Mouse (Mus musculus): ENCODE results near the gene Mrc2. TPM values are rescaled to one million over a fixed set of nuclear protein-coding genes. Genes with fewer than 3 reads are reported as not detected.

The Mrc2 gene
- polyA plus RNA-seq, 2 experiments = 0.28 to 0.80 TPM

DNA sequence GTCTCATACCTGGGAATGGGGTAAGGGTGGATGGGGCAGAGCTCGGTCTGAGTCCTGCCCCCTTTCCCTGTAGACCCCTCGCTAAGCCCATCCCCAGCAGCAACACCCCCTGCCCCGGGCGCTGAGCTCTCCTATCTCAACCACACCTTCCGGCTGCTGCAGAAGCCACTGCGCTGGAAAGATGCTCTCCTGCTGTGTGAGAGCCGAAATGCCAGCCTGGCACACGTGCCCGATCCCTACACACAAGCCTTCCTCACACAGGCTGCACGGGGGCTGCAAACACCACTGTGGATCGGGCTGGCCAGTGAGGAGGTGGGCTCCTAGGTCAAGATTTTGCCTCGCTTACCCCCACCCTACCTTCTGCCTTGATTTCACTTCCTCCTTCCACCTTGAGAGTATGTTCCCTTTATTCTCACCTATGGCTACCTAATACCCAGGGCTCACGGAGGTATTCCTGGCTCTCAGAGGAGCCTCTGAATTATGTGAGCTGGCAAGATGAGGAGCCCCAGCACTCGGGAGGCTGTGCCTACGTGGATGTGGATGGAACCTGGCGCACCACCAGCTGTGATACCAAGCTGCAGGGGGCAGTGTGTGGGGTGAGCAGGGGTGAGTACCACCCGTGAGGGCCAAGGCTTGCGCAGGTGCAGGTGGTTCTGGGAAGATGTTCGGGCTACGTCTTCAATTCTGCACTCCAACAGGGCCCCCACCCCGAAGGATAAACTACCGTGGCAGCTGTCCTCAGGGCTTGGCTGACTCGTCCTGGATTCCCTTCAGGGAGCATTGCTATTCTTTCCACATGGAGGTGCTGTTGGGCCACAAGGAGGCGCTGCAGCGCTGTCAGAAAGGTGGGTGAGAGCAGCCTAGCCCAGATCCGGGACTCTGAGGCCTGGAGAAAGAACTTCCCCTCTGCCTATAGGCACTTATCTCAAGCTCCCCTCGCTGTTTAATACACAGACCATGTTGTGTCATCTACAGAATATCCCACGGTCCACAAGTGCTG, 55.0 kb downstream of the Mrc2 start:
- Histone ChIP-seq H3K27me3 (ENCODE audit: control insufficient read depth, insufficient read depth, low read length) (no peaks in the 10 kb centered on the region), H3K27ac (no peak overlapping the region), H3K9ac (replicated peaks) (no peak overlapping the region), H3K4me3 (ENCODE audit: insufficient read depth in 1 of 2, low read depth in 2 of 2, low read length in 2 of 2) (no peak overlapping the region), H3K4me1 (replicated peaks; ENCODE audit: control insufficient read depth in 2 of 2, insufficient read depth in 2 of 2, low read length in 1 of 2) (peaks cover 14 to 19% of the 10 kb centered on the region in 2 experiments), H3K36me3 (replicated peaks; ENCODE audit: control insufficient read depth, insufficient read depth, low read depth) (no peaks in the 10 kb centered on the region), H3K4me2 (ENCODE audit: low read depth) (no peak overlapping the region), H3K9me3 (ENCODE audit: control insufficient read depth, low read length) (no peaks in the 10 kb centered on the region)
- TF ChIP-seq CTCF (IDR thresholded peaks at IDR 0.05; ENCODE audit: low read depth) (peak; percentile 95), EP300 (IDR thresholded peaks at IDR 0.05; ENCODE audit: low read depth) (no peak)
- peak; percentile 53; the same call in 1 of the 2 replicates for ATAC-seq (ENCODE audit: insufficient read depth)
- WGBS (ENCODE audit: insufficient replicate concordance) = 42% methylated on average over 28 of the region's 28 CpGs
- peak; percentile 55 to 63 (median 63) for DNase-seq (ENCODE audit: low read depth in 3 of 3, low spot score in 3 of 3)

DNA sequence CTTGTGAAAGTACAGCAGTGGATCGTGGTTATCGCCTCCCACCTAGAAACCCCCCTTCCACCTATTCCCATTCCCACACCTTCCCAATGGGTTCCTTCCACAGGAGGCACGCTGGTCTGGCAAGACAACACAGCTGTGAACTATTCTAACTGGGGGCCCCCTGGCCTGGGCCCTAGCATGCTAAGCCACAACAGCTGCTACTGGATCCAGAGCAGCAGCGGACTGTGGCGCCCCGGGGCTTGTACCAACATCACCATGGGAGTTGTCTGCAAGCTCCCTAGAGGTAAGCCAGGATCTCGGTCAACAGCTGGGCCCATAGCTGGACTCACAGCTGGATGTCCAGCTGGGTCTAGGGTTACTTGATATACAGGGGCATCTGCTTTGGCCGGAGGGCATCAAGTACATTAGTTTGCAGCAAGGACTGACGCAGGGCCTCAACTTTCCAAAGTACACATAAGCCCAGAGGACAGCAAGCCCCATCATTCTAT, 56.1 kb downstream of the Mrc2 start:
- no peak for TF ChIP-seq EP300 (IDR thresholded peaks at IDR 0.05; ENCODE audit: low read depth)
- TF ChIP-seq CTCF (IDR thresholded peaks at IDR 0.05; ENCODE audit: low read depth) = no peak
- no peak overlapping the region for H3K4me3 ChIP-seq (ENCODE audit: insufficient read depth in 1 of 2, low read depth in 2 of 2, low read length in 2 of 2)
- no peaks in the 10 kb centered on the region for H3K9me3 ChIP-seq (ENCODE audit: control insufficient read depth, low read length)
- H3K4me1 ChIP-seq (replicated peaks; ENCODE audit: control insufficient read depth in 2 of 2, insufficient read depth in 2 of 2, low read length in 1 of 2) = peaks cover 14 to 19% of the 10 kb centered on the region in 2 experiments
- DNase-seq (ENCODE audit: low read depth in 3 of 3, low spot score in 3 of 3) = no peak
- no peaks in the 10 kb centered on the region for H3K27me3 ChIP-seq (ENCODE audit: control insufficient read depth, insufficient read depth, low read length)
- H3K36me3 ChIP-seq (replicated peaks; ENCODE audit: control insufficient read depth, insufficient read depth, low read depth) = no peaks in the 10 kb centered on the region
- no peak for ATAC-seq (ENCODE audit: insufficient read depth)
- H3K27ac ChIP-seq = no peak overlapping the region
- H3K9ac ChIP-seq (replicated peaks) = no peak overlapping the region
- 85% methylated on average over 9 of the region's 9 CpGs for WGBS (ENCODE audit: insufficient replicate concordance)
- H3K4me2 ChIP-seq (ENCODE audit: low read depth) = no peak overlapping the region

GRCm38 (mm10) chr11:105349780-105350324, 57.4 kb downstream of the Mrc2 start:
- Histone ChIP-seq H3K9me3 (ENCODE audit: control insufficient read depth, low read length) (no peaks in the 10 kb centered on the region), H3K4me3 (ENCODE audit: insufficient read depth in 1 of 2, low read depth in 2 of 2, low read length in 2 of 2) (no peak overlapping the region), H3K9ac (replicated peaks) (no peak overlapping the region), H3K36me3 (replicated peaks; ENCODE audit: control insufficient read depth, insufficient read depth, low read depth) (no peaks in the 10 kb centered on the region), H3K27ac (no peak overlapping the region), H3K4me2 (ENCODE audit: low read depth) (peak overlapping the region; percentile 23), H3K4me1 (replicated peaks; ENCODE audit: control insufficient read depth in 2 of 2, insufficient read depth in 2 of 2, low read length in 1 of 2) (peaks cover 14 to 19% of the 10 kb centered on the region in 2 experiments), H3K27me3 (ENCODE audit: control insufficient read depth, insufficient read depth, low read length) (no peaks in the 10 kb centered on the region)
- 61% methylated on average over 19 of the region's 19 CpGs for WGBS (ENCODE audit: insufficient replicate concordance)
- peak in 1 of 3 experiments; percentile 42 for DNase-seq (ENCODE audit: low read depth in 3 of 3, low spot score in 3 of 3)
- TF ChIP-seq CTCF (IDR thresholded peaks at IDR 0.05; ENCODE audit: low read depth) (no peak), EP300 (IDR thresholded peaks at IDR 0.05; ENCODE audit: low read depth) (no peak)
- ATAC-seq (ENCODE audit: insufficient read depth) = peak; percentile 70

DNA sequence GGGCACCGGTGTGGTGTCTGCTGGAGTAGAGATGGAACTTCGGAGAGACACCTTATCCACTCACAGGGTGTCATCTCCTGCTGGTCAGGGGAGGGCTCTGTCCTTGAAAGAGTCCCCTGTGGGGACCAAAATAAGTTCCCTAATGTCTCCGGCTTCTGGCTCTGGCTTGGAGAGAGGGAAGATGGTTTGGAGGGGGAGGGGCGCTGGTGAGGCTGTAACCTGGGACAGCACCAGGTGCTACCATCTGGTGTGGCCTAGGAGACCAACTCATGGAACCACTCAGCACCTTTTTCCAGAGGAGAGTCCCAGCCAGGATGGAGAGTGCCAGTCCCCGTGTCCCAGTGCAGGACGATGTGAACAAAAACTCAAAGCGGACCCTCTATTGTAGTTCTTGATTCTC, 58.2 kb downstream of the Mrc2 start:
- H3K9me3 ChIP-seq (ENCODE audit: control insufficient read depth, low read length) = no peaks in the 10 kb centered on the region

DNA sequence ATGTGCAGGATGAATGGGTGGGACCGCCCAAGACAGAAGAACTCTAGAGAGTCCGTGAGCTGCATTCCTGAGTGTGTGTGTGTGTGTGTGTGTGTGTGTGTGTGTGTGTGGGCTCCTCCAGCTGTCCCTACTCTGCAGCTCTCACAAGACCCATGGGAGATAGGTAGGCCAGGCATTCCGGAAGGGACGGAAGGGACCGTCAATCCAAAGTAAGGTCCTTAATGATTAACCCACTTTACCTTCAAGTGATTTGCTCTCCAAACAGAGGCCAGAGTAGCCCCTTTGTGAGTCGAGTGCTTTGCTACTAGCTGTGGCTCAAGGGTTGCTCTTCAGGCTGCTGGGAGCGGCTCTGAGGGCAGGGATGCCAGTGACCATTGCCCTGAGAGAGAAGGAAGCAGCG, 59.7 kb downstream of the Mrc2 start:
- Histone ChIP-seq H3K4me2 (ENCODE audit: low read depth) (no peak overlapping the region), H3K9me3 (ENCODE audit: control insufficient read depth, low read length) (no peaks in the 10 kb centered on the region), H3K4me3 (ENCODE audit: insufficient read depth in 1 of 2, low read depth in 2 of 2, low read length in 2 of 2) (no peak overlapping the region), H3K4me1 (replicated peaks; ENCODE audit: control insufficient read depth in 2 of 2, insufficient read depth in 2 of 2, low read length in 1 of 2) (peaks cover 14 to 27% of the 10 kb centered on the region in 2 experiments), H3K36me3 (replicated peaks; ENCODE audit: control insufficient read depth, insufficient read depth, low read depth) (no peaks in the 10 kb centered on the region), H3K27me3 (ENCODE audit: control insufficient read depth, insufficient read depth, low read length) (no peaks in the 10 kb centered on the region), H3K27ac (no peak overlapping the region), H3K9ac (replicated peaks) (no peak overlapping the region)
- 62% methylated on average over 8 of the region's 8 CpGs for WGBS (ENCODE audit: insufficient replicate concordance)
- TF ChIP-seq CTCF (IDR thresholded peaks at IDR 0.05; ENCODE audit: low read depth) (no peak), EP300 (IDR thresholded peaks at IDR 0.05; ENCODE audit: low read depth) (no peak)
- DNase-seq (ENCODE audit: low read depth in 3 of 3, low spot score in 3 of 3) (no peak), ATAC-seq (ENCODE audit: insufficient read depth) (no peak)

More for the DNA sequence above, 58.2 kb downstream of the Mrc2 start:
- 79% methylated on average over 7 of the region's 7 CpGs for WGBS (ENCODE audit: insufficient replicate concordance)
- Histone ChIP-seq H3K9ac (replicated peaks) (no peak overlapping the region), H3K4me1 (replicated peaks; ENCODE audit: control insufficient read depth in 2 of 2, insufficient read depth in 2 of 2, low read length in 1 of 2) (peaks cover 14 to 19% of the 10 kb centered on the region in 2 experiments), H3K27me3 (ENCODE audit: control insufficient read depth, insufficient read depth, low read length) (no peaks in the 10 kb centered on the region), H3K36me3 (replicated peaks; ENCODE audit: control insufficient read depth, insufficient read depth, low read depth) (no peaks in the 10 kb centered on the region), H3K4me2 (ENCODE audit: low read depth) (no peak overlapping the region), H3K27ac (no peak overlapping the region), H3K4me3 (ENCODE audit: insufficient read depth in 1 of 2, low read depth in 2 of 2, low read length in 2 of 2) (no peak overlapping the region)
- no peak for ATAC-seq (ENCODE audit: insufficient read depth)
- TF ChIP-seq EP300 (IDR thresholded peaks at IDR 0.05; ENCODE audit: low read depth) (no peak), CTCF (IDR thresholded peaks at IDR 0.05; ENCODE audit: low read depth) (no peak)
- DNase-seq (ENCODE audit: low read depth in 3 of 3, low spot score in 3 of 3) = no peak
